Mouse (Mus musculus): ENCODE measurements around the gene Olfr1388. TPM values are rescaled to one million over a fixed set of nuclear protein-coding genes. Genes with fewer than 3 reads are reported as not detected.
"Not testable (repeated sequence)": the region's sequence is repeated elsewhere in the genome, so short reads cannot be mapped to it uniquely, and the experiment has no call there.

Gene Olfr1388
- 0.06 TPM in 1 of 2 replicates, not detected in the other for polyA plus RNA-seq (2015; fragmentation: Nextera tagmentation; extraction: Ambion mirVana)

- H3K9ac ChIP-seq: no peak within 1 kb of the TSS
- H3K9me3 ChIP-seq: no peaks in the 10 kb centered on the region
- H3K36me3 ChIP-seq: no peaks in the 10 kb centered on the region
- no peaks in the 10 kb centered on the region for H3K27me3 ChIP-seq
- ATAC-seq (ENCODE audit: insufficient number of reproducible peaks, low FRiP score, low TSS enrichment, low read depth): no peak
- no peaks in the 10 kb centered on the region for H3K4me1 ChIP-seq
- WGBS: 66% methylated on average over 3 of the region's 3 CpGs
- H3K4me3 ChIP-seq: no peak within 1 kb of the TSS
- H3K4me2 ChIP-seq: no peak within 1 kb of the TSS
- no peak within 1 kb of the TSS for H3K27ac ChIP-seq
These were observed at the start of gene Olfr1388 for GRCm38 (mm10) chr11:49436411-49436810. Gene Olfr1388, plus strand, starts transcription at chr11:49436624.

DNA sequence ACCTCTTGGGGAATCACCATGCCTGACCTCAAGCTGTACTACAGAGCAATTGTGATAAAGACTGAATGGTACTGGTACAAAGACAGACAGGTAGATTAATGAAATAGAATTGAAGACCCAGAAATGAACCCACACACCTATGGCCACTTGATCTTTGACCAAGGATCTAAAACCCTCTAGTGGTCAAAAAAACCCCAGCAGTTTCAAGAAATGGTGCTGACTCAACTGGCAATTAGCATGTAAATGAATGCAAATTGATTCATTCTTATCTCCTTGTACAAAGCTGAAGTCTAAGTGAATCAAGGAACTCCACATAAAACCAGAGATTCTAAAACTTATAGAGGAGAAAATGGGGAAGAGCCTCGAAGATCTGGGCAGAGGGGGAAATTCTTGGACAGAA lies 43.7 kb upstream of the Olfr1388 start:
- H3K27me3 ChIP-seq; H3K4me2 ChIP-seq; H3K36me3 ChIP-seq; H3K27ac ChIP-seq; H3K9me3 ChIP-seq; ATAC-seq (ENCODE audit: insufficient number of reproducible peaks, low FRiP score, low TSS enrichment, low read depth); H3K4me3 ChIP-seq; H3K4me1 ChIP-seq; H3K9ac ChIP-seq: not testable (repeated sequence)
- WGBS: 68% methylated on average over 1 of the region's 1 CpGs

DNA sequence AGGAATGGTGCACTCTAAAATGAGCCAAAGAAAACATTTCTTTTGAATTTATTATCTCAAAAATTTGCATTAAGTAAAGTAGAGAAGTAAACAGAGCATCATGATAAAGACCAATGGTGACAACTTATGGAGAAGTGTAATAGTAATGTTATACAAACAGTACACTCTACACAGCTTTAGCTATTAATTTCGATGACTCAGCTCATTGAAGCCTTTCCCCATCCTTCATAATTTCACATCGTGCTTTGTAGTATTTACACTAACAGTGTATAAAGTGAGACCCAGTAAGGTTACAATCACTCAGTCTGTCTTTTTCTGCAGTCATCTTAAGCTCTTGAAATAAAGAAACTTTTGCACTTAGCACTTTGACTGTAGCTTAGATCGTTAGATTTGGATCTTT lies 29.6 kb upstream of the Olfr1388 start:
- Histone ChIP-seq H3K27ac (no peak overlapping the region), H3K27me3 (no peaks in the 10 kb centered on the region), H3K9me3 (no peaks in the 10 kb centered on the region), H3K4me2 (no peak overlapping the region), H3K4me1 (no peaks in the 10 kb centered on the region), H3K9ac (no peak overlapping the region), H3K36me3 (no peaks in the 10 kb centered on the region), H3K4me3 (no peak overlapping the region)
- WGBS: 71% methylated on average over 3 of the region's 3 CpGs
- ATAC-seq (ENCODE audit: insufficient number of reproducible peaks, low FRiP score, low TSS enrichment, low read depth): no peak

GRCm38 (mm10) chr11:49410540-49410939 lies 25.9 kb upstream of the Olfr1388 start:
- Histone ChIP-seq H3K4me1 (no peaks in the 10 kb centered on the region), H3K27me3 (no peaks in the 10 kb centered on the region), H3K4me3 (no peak overlapping the region), H3K9me3 (no peaks in the 10 kb centered on the region), H3K36me3 (no peaks in the 10 kb centered on the region), H3K4me2 (no peak overlapping the region), H3K27ac (no peak overlapping the region), H3K9ac (no peak overlapping the region)
- 35% methylated on average over 1 of the region's 1 CpGs for WGBS
- ATAC-seq (ENCODE audit: insufficient number of reproducible peaks, low FRiP score, low TSS enrichment, low read depth): no peak

- Histone ChIP-seq H3K27ac (no peak within 1 kb of the TSS), H3K4me2 (no peak within 1 kb of the TSS), H3K36me3 (no peaks in the 10 kb centered on the region), H3K27me3 (no peaks in the 10 kb centered on the region), H3K9me3 (no peaks in the 10 kb centered on the region), H3K4me3 (no peak within 1 kb of the TSS), H3K4me1 (no peaks in the 10 kb centered on the region), H3K9ac (no peak within 1 kb of the TSS)
- ATAC-seq (ENCODE audit: insufficient number of reproducible peaks, low FRiP score, low TSS enrichment, low read depth): no peak
- WGBS: 86% methylated on average over 2 of the region's 2 CpGs
These were observed 13.7 kb upstream of the Olfr1388 start, which contains the start of gene Olfr1389 for GRCm38 (mm10) chr11:49422767-49423166. Gene Olfr1389, plus strand, starts transcription at chr11:49423067.

GRCm38 (mm10) chr11:49425257-49425927 lies 11.0 kb upstream of the Olfr1388 start:
- Histone ChIP-seq H3K27ac (no peak overlapping the region), H3K27me3 (no peaks in the 10 kb centered on the region), H3K9me3 (no peaks in the 10 kb centered on the region), H3K4me3 (no peak overlapping the region), H3K4me1 (no peaks in the 10 kb centered on the region), H3K4me2 (no peak overlapping the region), H3K36me3 (no peaks in the 10 kb centered on the region), H3K9ac (no peak overlapping the region)
- ATAC-seq (ENCODE audit: insufficient number of reproducible peaks, low FRiP score, low TSS enrichment, low read depth): no peak
- 94% methylated on average over 1 of the region's 1 CpGs for WGBS

- whole genome bisulfite sequencing: 81% methylated on average over 2 of the region's 2 CpGs
- no peak overlapping the region for H3K9ac ChIP-seq
- H3K27ac ChIP-seq: no peak overlapping the region
- H3K4me1 ChIP-seq: no peaks in the 10 kb centered on the region
- H3K9me3 ChIP-seq: no peaks in the 10 kb centered on the region
- no peak overlapping the region for H3K4me3 ChIP-seq
- H3K27me3 ChIP-seq: no peaks in the 10 kb centered on the region
- no peak for ATAC-seq (ENCODE audit: insufficient number of reproducible peaks, low FRiP score, low TSS enrichment, low read depth)
- no peak overlapping the region for H3K4me2 ChIP-seq
- H3K36me3 ChIP-seq: no peaks in the 10 kb centered on the region
These were observed 6.8 kb upstream of the Olfr1388 start for GRCm38 (mm10) chr11:49429641-49430040.

DNA sequence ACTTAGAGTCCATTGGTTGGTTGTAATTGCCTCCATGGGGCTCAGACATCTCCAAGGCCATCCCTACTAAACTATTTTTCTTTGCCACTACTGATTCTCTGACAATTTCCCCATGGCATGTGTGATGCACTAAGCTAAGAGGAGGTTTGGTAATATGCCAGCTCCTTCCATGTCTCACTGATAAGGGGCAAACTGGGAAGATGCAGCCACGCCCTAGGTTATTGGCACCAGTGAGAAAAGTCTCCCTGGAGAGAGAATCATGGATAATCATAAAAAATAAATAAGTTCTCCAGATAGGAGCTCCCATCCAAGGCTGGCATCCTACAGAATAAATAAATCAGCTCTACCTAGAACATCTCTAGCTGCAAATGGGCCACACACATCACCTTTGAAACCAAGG lies 18.6 kb downstream of the Olfr1388 start, which contains the start of gene Olfr1387:
Gene Olfr1387 (plus strand): TSS at position 301 of the 400 bp plus-strand sequence.
- Histone ChIP-seq H3K27me3 (no peaks in the 10 kb centered on the region), H3K9me3 (no peaks in the 10 kb centered on the region), H3K4me2 (no peak within 1 kb of the TSS), H3K4me1 (no peaks in the 10 kb centered on the region), H3K36me3 (no peaks in the 10 kb centered on the region), H3K4me3 (no peak within 1 kb of the TSS), H3K27ac (no peak within 1 kb of the TSS), H3K9ac (no peak within 1 kb of the TSS)
- WGBS: 61% methylated on average over 1 of the region's 1 CpGs
- no peak for ATAC-seq (ENCODE audit: insufficient number of reproducible peaks, low FRiP score, low TSS enrichment, low read depth)

DNA sequence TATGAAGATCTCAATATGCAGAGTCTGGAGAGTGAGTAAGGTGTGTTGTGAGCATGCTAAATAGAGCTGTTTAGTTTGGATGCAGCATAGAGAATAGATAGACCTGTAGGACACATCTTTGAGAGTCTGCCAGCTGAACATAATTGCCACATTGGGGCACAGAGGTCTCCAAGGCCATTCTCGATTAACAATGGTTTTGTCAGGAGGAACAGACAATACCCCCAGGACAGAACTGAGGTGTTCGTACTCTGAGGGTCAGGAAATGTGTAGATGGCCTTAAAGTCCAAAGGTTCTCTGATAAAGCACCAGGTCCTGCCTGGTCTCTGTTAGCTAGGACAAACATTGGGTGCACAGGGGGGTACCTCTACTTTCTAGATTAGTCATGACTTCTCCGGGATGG lies 28.3 kb downstream of the Olfr1388 start, which contains the start of gene Olfr1386:
Gene Olfr1386 (plus strand): TSS at position 301 of the 400 bp plus-strand sequence.
- not testable (repeated sequence) for H3K4me1 ChIP-seq; H3K27me3 ChIP-seq; H3K9me3 ChIP-seq; H3K9ac ChIP-seq; H3K4me3 ChIP-seq; H3K36me3 ChIP-seq; H3K27ac ChIP-seq; ATAC-seq (ENCODE audit: insufficient number of reproducible peaks, low FRiP score, low TSS enrichment, low read depth); H3K4me2 ChIP-seq
- 91% methylated on average over 3 of the region's 3 CpGs for WGBS

DNA sequence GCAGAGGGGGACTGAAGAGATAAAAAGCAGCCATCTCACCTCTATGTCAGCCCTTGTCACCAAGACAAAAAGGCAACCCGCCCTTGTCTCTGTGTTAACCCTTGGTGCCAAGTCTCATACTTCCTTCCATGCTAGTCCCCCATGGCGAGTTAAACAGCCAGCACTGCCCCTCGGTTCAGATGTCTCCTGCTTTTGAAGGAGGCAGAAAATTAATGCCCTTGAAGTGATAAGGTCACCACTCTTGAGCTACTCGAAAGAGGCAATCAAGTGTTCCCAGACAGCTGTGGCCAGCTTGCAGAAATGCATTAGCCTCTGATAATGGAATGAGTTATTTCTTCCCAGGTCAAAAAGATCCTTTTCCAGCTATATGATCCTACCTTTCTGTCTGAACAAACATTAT lies 49.5 kb downstream of the Olfr1388 start:
- Histone ChIP-seq H3K27me3 (no peaks in the 10 kb centered on the region), H3K4me2 (no peak overlapping the region), H3K9me3 (no peaks in the 10 kb centered on the region), H3K27ac (no peak overlapping the region), H3K9ac (no peak overlapping the region), H3K36me3 (no peaks in the 10 kb centered on the region), H3K4me1 (no peaks in the 10 kb centered on the region), H3K4me3 (no peak overlapping the region)
- 35% methylated on average over 4 of the region's 4 CpGs for WGBS
- no peak for ATAC-seq (ENCODE audit: insufficient number of reproducible peaks, low FRiP score, low TSS enrichment, low read depth)

GRCm38 (mm10) chr11:49488770-49489169 lies 52.3 kb downstream of the Olfr1388 start, which contains the start of gene Olfr1385:
Gene Olfr1385, plus strand, starts transcription at chr11:49489070.
- H3K36me3 ChIP-seq; H3K9ac ChIP-seq; H3K4me2 ChIP-seq; ATAC-seq (ENCODE audit: insufficient number of reproducible peaks, low FRiP score, low TSS enrichment, low read depth); H3K9me3 ChIP-seq; H3K27me3 ChIP-seq; H3K27ac ChIP-seq; H3K4me3 ChIP-seq; H3K4me1 ChIP-seq: not testable (repeated sequence)
- WGBS: 72% methylated on average over 1 of the region's 1 CpGs

Measured in limb, embryonic 15.5 days (tissue).